Mouse (Mus musculus): ENCODE data around the gene Lypd3. TPM values are rescaled to one million over a fixed set of nuclear protein-coding genes. Genes with fewer than 3 reads are reported as not detected.
A peak's percentile ranks its signal among the peaks of the same experiment; 100 is the strongest.
"Not testable (repeated sequence)": the region's sequence is repeated elsewhere in the genome, so short reads cannot be mapped to it uniquely, and the experiment has no call there.

Gene Lypd3
- total RNA-seq, 1 experiment from 2014 or later, result not detected

GRCm38 (mm10) chr7:24653681-24654080 lies 17.3 kb downstream of the Lypd3 start:
- peak; percentile 84 for ATAC-seq (replicated peaks; ENCODE audit: low read depth, poor library complexity, severe bottlenecking)

GRCm38 (mm10) chr7:24659737-24660357 lies 23.5 kb downstream of the Lypd3 start:
- ATAC-seq (replicated peaks; ENCODE audit: low read depth, poor library complexity, severe bottlenecking), result no peak

DNA sequence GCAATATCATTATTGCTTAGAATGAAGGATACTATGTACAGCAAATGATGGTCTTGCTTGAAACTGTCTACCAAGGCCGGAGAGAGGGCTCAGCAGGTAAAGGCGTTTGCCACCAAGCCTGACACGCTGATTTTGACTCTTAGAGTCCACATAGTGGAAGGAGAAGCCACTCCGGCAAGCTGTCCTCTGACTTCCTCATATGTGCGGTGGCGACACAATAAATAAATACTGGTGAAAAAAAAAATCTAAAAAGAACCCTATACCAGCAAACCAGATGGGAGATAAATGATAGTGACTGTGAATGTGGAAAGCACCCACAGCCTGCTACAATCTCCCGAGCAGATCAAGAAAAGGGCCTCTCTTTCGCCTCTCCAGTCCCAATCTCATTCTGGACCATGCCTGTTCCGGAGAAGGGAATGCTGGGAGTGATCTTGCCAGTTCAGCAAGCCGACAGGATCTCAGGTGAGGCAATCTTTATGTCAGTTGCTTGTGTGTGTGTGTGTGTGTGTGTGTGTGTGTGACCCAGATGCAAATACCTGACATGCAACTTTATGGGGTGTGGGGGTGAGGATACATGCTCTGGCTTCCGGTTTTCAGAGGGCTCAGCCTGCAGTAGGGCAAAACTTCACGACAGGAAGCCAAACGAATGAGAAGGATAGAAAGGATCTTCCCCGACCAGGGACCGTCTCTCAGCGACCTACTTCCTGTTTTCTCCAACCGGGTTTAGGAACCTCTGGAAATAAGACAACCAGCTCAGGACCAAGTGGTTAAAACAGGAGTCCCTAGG lies 25.0 kb downstream of the Lypd3 start:
- ATAC-seq (replicated peaks; ENCODE audit: low read depth, poor library complexity, severe bottlenecking), result peak; percentile 49

DNA sequence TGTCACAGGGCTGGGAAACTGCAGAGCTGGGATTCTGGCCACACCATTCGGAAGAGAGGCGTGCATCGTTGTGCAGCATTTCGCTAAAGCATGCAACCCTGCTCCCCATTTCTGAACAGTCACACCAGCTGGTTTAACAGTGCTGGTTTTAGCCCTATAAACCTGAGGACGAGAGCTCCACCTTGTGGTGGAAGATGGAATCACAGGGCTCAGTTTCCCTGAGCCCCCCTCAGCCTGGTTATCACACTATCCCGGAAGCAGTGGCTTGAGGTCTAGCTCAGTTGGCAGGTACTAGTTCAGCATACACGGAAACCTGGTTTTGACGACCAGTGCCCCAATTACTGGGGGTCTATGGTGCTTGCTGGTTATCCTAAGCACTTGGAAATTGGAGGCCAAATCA lies 26.2 kb downstream of the Lypd3 start:
- peak; percentile 90 for ATAC-seq (replicated peaks; ENCODE audit: low read depth, poor library complexity, severe bottlenecking)

DNA sequence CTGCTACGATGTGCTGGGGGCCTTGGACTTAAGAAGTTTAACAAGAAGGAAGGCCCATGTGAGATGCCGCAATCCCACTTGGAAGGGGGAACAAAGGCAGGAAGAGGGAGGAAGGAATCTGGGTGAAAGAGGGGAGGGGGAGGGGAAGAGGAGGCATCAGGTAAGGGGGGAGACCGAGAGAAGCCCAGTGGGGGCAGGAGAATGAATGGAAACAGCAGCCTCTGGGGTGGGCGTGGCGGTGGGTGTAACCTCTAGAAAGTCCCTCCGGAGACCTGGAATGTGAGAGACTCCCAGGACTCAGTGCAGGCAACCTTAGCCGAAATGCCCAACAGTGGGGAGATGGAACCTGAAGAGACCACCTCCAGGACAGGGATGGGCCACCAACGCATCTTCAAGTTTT lies 28.0 kb downstream of the Lypd3 start:
- no peak for ATAC-seq (replicated peaks; ENCODE audit: low read depth, poor library complexity, severe bottlenecking)

DNA sequence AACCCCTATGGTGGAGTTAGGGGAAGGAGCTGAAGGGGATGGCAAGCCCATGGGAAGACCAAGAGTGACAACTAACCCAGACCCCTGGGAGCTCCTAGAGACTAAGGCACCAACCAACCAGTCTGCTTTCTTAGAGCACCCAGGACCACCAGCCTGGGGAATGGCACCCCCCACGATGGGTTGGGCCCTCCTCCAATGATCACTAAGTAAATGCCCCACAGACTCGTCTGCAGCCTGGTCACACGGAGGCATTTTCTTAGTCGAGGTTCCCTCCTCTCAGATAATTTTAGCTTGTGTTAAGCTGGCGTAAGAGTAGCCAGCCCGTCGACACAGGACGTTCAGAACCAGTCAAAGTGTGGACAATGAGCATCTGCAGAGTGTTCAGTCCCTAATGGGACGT lies 28.6 kb downstream of the Lypd3 start:
- no peak for ATAC-seq (replicated peaks; ENCODE audit: low read depth, poor library complexity, severe bottlenecking)

- no peak for ATAC-seq (replicated peaks; ENCODE audit: low read depth, poor library complexity, severe bottlenecking)
These were observed 35.6 kb downstream of the Lypd3 start for GRCm38 (mm10) chr7:24671944-24672439.

GRCm38 (mm10) chr7:24676575-24676974 lies 40.2 kb downstream of the Lypd3 start, which contains the start of gene Tex101:
Gene Tex101 (minus strand): TSS chr7:24676675.
- ATAC-seq (replicated peaks; ENCODE audit: low read depth, poor library complexity, severe bottlenecking), result no peak

DNA sequence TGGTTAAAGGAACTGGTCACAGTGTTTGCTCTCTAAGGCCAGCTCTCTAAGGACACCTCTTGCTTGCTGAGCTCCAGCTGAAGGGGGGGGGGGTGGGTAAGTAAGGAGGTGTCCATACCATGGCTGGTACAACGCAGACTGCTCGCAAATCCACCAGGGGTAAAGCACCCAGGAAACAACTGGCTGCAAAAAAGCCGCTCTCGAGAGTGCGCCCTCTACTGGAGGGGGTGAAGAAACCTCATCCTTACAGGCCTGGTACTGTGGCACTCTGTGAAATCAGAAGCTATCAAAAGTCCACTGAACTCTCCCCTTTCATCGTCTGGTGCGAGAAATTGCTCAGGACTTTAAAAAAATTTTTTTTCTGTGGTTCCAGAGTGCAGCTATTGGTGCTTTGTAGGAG lies 47.8 kb downstream of the Lypd3 start:
- ATAC-seq (replicated peaks; ENCODE audit: low read depth, poor library complexity, severe bottlenecking), result not testable (repeated sequence)

DNA sequence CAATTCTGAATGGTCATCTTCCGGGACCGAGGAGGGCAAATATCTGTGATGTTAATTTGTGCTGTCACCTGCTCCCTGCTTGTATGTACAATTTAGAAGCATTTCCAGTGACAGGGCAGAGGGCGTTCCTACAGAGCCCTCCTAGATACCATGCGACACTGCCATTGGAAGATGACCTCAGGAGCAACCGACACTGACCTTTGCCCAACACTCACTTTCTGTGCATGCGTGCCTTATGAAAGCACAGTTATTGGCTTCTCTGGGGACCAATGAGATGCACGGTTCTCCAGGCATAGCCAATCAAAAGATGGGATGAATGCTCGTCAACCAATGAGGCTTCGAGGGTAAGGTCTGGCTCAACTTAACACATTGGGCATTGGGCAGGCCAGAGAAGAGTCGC lies 51.2 kb downstream of the Lypd3 start:
- ATAC-seq (replicated peaks; ENCODE audit: low read depth, poor library complexity, severe bottlenecking), result not testable (repeated sequence)

Other genes with a start within 250 kb of the Lypd3 start
- gene Smg9, start 236.9 kb upstream of the Lypd3 start, total RNA-seq (2017), result 25.2 and 33.1 TPM in 2 replicates
- not detected in 2 replicates for gene Irgc1, start 184.3 kb upstream of the Lypd3 start, total RNA-seq (2017)
- 3.6 and 10.2 TPM in 2 replicates for gene Plaur, start 174.1 kb upstream of the Lypd3 start, total RNA-seq (2017)
- gene Cadm4, start 154.5 kb upstream of the Lypd3 start, total RNA-seq (2017), result not detected in 2 replicates
- gene Zfp428, start 129.5 kb upstream of the Lypd3 start, total RNA-seq (2017), result 7.0 and 9.0 TPM in 2 replicates
- not detected in 2 replicates for gene AC161166.1, start 124.1 kb upstream of the Lypd3 start, total RNA-seq (2017)
- 3.5 and 6.0 TPM in 2 replicates for gene Irgq, start 105.9 kb upstream of the Lypd3 start, total RNA-seq (2017)
- gene Pinlyp, start 90.4 kb upstream of the Lypd3 start, total RNA-seq (2017), result not detected in 2 replicates
- gene Xrcc1, start 90.3 kb upstream of the Lypd3 start, total RNA-seq (2017), result 32.2 and 37.0 TPM in 2 replicates
- 13.2 and 14.6 TPM in 2 replicates for gene Ethe1, start 49.0 kb upstream of the Lypd3 start, total RNA-seq (2017)
- gene Zfp575, start 48.9 kb upstream of the Lypd3 start, total RNA-seq (2017), result not detected in 2 replicates
- gene Phldb3, start 25.8 kb upstream of the Lypd3 start, total RNA-seq (2017), result 9.6 and 14.7 TPM in 2 replicates
- gene Tex101, start 40.1 kb downstream of the Lypd3 start, total RNA-seq (2017), result not detected in 2 replicates
- gene BC049730, start 72.7 kb downstream of the Lypd3 start, total RNA-seq (2017), result not detected in 2 replicates
- not detected in 2 replicates for gene Gm4763, start 90.4 kb downstream of the Lypd3 start, total RNA-seq (2017)
- 5.7 and 9.7 TPM in 2 replicates for gene Cd177, start 123.8 kb downstream of the Lypd3 start, total RNA-seq (2017)
- 1.2 TPM in 1 of 2 replicates, not detected in the other for gene Ceacam10, start 140.7 kb downstream of the Lypd3 start, total RNA-seq (2017)
- gene Gm9844, start 225.7 kb downstream of the Lypd3 start, total RNA-seq (2017), result 34.7 and 43.7 TPM in 2 replicates
- not detected in 2 replicates for gene Lypd4, start 233.4 kb downstream of the Lypd3 start, total RNA-seq (2017)
- not detected in 2 replicates for gene Dmrtc2, start 233.5 kb downstream of the Lypd3 start, total RNA-seq (2017)
- gene Rps19, start 247.8 kb downstream of the Lypd3 start, total RNA-seq (2017), result 1,538 and 1,683 TPM in 2 replicates

Data from common myeloid progenitor, adult 5-6 weeks (primary cell).